Mouse (Mus musculus) adrenal gland, adult 18-20 months (tissue): ENCODE measurements around the gene Adssl1. TPM values are rescaled to one million over a fixed set of nuclear protein-coding genes. Genes with fewer than 3 reads are reported as not detected.
A peak's percentile ranks its signal among the peaks of the same experiment; 100 is the strongest.

Source experiments
- DNase-seq, 2 experiments: peaks; one replicate each; pipeline ENCODE4 v3.0.0; 2021 to 2022; ENCODE audit warnings: low spot score in 2 of 2
- total RNA-seq, 2 experiments: library from RNA; stranded (reverse); gene quantifications; 1 replicate in 1 of 2; 2 replicates in 1 of 2; pipeline ENCODE4 v1.2.3; 2021

Adssl1 gene
- total RNA-seq, 2 experiments from 2014 or later = 17.1 to 31.3 TPM

DNA sequence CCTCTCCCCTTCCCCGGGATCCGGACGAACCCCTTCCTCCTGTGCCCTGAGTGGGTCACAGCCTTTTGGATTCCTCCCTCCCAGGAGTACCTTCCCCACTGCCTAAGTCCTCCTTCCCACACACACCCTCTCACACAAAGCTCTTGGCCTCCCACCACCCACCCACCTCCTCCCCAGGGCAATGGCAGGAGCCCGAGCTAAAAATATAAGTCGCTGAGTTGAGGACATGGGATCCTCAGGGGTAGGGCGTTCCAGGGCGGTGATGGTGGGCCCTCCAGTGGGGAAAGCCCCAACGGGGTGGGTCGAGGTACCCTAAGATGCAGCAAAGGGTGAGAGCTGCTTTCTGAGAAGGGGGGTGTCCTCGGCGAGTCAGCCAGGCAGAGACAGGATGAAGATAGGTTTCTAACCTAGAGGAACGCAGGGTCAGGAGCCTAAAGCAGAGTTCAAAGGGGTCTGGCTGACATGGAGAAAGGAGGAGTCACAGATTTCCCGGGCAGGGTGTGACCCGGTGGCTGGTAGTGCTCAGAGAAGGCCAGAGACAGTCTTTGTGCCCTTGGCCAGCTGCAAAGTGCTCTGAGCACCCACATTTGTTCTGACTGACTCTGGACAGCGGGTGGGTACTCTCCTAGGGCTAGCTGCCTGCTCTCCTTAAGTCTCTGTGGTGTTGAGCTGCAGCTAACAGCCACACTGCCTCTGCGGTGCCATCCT is 663 bp downstream of the Adssl1 start:
- no peak for DNase-seq

- DNase-seq = no peak
Observed at GRCm38 (mm10) chr12:112621900-112622299, 2.1 kb downstream of the Adssl1 start.

- peak; percentile 57 to 72 for DNase-seq
Observed at GRCm38 (mm10) chr12:112623742-112624141, 3.9 kb downstream of the Adssl1 start.

DNA sequence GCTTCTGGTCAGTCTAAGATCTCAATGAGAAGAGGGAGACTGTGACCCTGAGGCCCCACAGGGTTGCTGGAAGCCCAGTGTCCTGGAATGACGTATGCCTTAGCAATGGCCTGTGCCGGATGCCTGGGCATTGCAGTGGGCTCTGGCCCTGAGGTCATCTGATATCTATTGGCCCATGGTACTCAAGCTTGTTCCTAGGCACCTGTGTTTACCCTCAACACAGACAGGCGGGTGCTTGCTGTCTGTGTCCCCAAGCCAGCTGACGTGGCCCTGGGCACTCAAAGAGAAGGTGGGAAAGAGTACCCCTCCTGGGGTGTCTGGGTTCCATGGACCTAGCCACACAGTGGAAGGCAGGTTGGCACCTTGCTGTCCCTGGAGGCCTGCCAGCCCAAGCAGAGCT is 5.9 kb downstream of the Adssl1 start:
- no peak for DNase-seq

DNA sequence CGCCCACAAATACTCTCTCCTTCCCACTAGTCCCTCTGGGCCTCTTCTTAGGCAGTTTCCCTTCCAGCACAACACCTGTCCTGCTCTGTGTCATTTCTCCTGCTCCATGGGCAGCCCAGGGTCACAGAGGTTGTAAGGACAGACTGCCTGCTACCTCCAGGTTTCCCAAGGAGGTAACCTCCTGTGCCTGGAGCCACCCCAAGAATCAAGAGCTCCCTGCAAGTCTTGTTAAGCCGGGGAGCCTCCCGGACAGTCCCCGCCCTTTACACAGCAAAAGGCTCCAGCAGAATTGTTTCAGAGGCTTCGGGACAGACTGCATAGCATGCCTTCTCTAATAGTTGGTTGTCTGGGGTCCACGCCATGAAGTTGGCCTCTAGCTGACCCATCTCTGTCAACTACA is 6.6 kb downstream of the Adssl1 start:
- no peak for DNase-seq

GRCm38 (mm10) chr12:112627097-112627881 is 7.4 kb downstream of the Adssl1 start:
- no peak for DNase-seq

DNA sequence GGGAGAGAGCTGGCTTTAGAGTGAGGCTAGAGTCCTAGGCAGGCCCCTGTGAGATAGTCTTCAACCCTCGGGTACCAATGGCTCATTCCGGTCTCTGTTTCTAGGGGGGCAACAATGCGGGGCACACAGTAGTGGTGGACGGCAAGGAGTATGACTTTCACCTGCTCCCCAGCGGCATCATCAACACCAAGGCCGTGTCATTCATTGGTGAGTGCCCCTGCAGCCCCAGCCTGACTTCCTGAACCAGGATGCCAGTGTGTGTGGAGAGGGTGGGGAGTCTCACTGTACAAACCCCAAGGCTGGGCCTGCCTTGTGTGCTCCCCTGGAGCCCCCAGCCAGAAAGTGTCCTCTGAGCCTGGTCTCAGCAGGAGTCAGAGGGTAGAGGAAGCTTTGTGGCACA is 8.4 kb downstream of the Adssl1 start:
- DNase-seq = no peak

GRCm38 (mm10) chr12:112628928-112629721 is 9.3 kb downstream of the Adssl1 start:
- peak; percentile 53 to 64 for DNase-seq

GRCm38 (mm10) chr12:112630029-112630428 is 10.2 kb downstream of the Adssl1 start:
- no peak for DNase-seq

DNA sequence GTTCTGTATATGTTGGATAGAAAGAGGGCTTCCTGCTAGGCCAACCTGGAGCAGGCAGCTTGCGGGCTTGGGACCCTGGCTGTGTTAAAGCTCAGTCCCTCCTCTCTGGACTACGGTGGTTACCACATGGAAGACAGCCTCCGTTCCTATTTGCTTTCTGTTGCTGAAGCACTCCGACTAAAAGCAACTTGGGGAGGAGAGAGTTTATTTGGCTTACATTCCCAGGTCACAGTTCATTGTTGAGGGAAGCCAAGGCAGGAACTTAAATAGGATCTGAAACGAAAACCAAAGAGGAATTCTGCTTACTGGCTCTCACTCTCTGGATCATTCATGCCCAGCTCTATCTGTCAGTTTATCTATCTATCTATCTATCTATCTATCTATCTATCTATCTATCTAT is 11.0 kb downstream of the Adssl1 start:
- DNase-seq = no peak

GRCm38 (mm10) chr12:112631472-112631871 is 11.6 kb downstream of the Adssl1 start:
- no peak for DNase-seq

DNA sequence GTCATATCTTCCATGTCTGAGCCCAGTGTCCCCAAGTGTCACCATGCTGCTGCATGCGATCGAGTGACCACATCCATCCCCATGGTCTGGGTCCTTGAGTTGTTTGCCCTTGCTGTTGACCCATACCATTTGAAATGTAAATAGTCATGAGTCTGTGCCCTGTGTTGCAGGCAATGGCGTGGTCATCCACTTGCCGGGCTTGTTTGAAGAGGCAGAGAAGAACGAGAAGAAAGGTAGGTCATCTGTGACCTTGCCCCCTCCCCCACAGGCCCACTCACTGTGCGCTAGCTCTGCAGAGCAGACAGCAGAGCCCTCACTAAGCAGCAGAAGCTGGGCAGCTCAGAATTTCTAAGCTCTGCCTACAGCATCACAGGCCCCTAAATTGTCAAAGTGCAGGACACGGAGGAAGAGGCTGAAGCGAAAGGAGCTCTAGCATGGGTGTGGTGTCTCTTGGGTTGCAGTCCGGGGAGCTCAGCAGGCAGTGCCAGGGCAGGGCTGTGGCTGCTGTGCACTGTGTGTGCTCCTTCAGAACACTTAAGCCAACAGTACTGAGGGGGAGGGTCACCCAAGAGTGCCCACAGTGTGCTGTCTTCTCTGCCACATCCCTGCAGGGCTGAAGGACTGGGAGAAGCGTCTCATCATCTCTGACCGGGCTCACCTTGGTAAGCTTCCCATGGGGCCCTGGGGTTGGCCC is 12.4 kb downstream of the Adssl1 start:
- DNase-seq = no peak

- no peak for DNase-seq
Observed at GRCm38 (mm10) chr12:112632907-112633306, 13.1 kb downstream of the Adssl1 start.

DNA sequence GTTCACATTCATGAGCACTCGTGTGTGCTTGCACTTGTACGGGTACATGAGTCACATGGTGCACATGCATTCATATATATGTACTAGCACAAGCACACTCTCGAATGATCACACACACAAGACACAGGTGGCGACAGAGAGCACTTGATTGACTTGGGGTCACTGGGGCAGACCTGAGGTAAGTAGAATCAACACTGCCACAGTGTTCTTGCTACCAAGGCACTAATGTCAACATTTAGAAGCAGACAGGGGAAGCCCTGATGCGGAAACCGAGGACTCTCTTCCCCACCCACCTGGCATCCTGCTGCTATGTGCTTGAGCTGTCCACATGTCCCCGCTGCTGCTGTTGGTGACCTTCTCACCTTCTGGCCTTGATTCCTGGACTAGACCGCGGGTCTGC is 13.8 kb downstream of the Adssl1 start:
- no peak for DNase-seq

GRCm38 (mm10) chr12:112639526-112639925 is 19.7 kb downstream of the Adssl1 start:
- DNase-seq = no peak

GRCm38 (mm10) chr12:112643126-112643525 is 23.3 kb downstream of the Adssl1 start:
- no peak for DNase-seq

GRCm38 (mm10) chr12:112644180-112644854 is 24.5 kb downstream of the Adssl1 start, which contains the start of gene Siva1:
Siva1 (plus strand) TSS chr12:112644679.
- peak; percentile 96 to 97 for DNase-seq

- no peak for DNase-seq
Observed at GRCm38 (mm10) chr12:112644855-112645506, 25.1 kb downstream of the Adssl1 start.

- no peak for DNase-seq
Observed at GRCm38 (mm10) chr12:112646139-112646538, 26.3 kb downstream of the Adssl1 start.

DNA sequence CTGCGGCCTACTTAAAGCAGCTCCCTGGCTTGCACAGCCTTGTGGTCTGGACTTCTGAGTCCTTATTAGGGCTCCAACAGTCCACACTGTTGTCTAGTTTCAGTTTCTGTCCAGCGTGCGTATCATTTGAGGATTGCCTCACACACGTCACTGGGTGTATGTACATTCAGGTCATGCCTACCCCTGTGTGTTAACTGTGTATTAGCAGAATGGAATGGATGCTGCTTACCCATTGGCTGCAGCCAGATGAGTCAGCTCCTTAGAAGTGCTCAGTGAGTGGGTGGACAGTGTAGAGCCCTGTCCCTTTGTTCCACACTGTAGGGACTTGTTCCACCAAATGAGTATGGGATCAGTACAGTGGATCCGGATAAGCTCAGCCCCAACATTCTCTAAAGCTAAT is 28.2 kb downstream of the Adssl1 start:
- DNase-seq = no peak
